Mouse (Mus musculus) embryonic facial prominence, embryonic 11.5 days (tissue): ENCODE data around the gene Dll3. TPM values are rescaled to one million over a fixed set of nuclear protein-coding genes. Genes with fewer than 3 reads are reported as not detected.

Experiments
- ATAC-seq: fragments of 200-750 bp; cut with Nextera tagmentation; replicated peaks from 2 replicates; pipeline ENCODE4 v1.8.0; 2017; ENCODE audit warnings: low read depth; ENCODE audit not compliant: insufficient number of reproducible peaks, low FRiP score, low TSS enrichment
- DNase-seq: peaks from one replicate; pipeline ENCODE4 v3.0.0-alpha.2; 2015; ENCODE audit warnings: low spot score
- H3K27ac ChIP-seq: fragments of 300-500 bp; sonication (generic); replicated peaks from 2 replicates; pipeline ENCODE4 v1.5.1; 2014; ENCODE audit warnings: mild to moderate bottlenecking, low read depth, low read length, control low read depth
- H3K27me3 ChIP-seq: fragments of 300-500 bp; sonication (generic); 2 replicates; pipeline ENCODE4 v1.6.1; 2014; ENCODE audit warnings: mild to moderate bottlenecking, low read length, moderate library complexity, mixed read lengths; ENCODE audit not compliant: control insufficient read depth, insufficient read depth
- H3K36me3 ChIP-seq: fragments of 300-500 bp; sonication (generic); replicated peaks from 2 replicates; pipeline ENCODE4 v1.6.1; 2014; ENCODE audit warnings: low read depth, mild to moderate bottlenecking, low read length, moderate library complexity, mixed read lengths; ENCODE audit not compliant: control insufficient read depth, insufficient read depth
- H3K4me1 ChIP-seq: fragments of 300-500 bp; sonication (generic); 2 replicates; pipeline ENCODE4 v1.6.1; 2014; ENCODE audit warnings: low read length, mixed read lengths; ENCODE audit not compliant: control insufficient read depth, insufficient read depth
- H3K4me2 ChIP-seq: fragments of 300-500 bp; sonication (generic); 2 replicates; pipeline ENCODE4 v1.6.1; 2014; ENCODE audit warnings: low read depth, mild to moderate bottlenecking, control low read depth, low read length, moderate library complexity
- H3K4me3 ChIP-seq: fragments of 300-500 bp; sonication (generic); 2 replicates; pipeline ENCODE4 v1.5.1; 2014; ENCODE audit warnings: low read depth, low read length, control low read depth
- H3K9ac ChIP-seq: fragments of 300-500 bp; sonication (generic); replicated peaks from 2 replicates; pipeline ENCODE4 v1.6.1; 2014; ENCODE audit warnings: mild to moderate bottlenecking, control low read depth, low read length
- H3K9me3 ChIP-seq: fragments of 300-500 bp; sonication (generic); replicated peaks from 2 replicates; pipeline ENCODE4 v1.6.1; 2016; ENCODE audit warnings: mild to moderate bottlenecking, low read length, inconsistent platforms, mixed read lengths; ENCODE audit not compliant: control insufficient read depth
- WGBS: fragments of 180-500 bp; shearing (Covaris S2); extraction: QIAGEN DNeasy Blood & Tissue Kit; methylation state at CpG from one replicate; pipeline ENCODE4 v1.1.7; 2014; 5-methylcytosine and 5-hydroxymethylcytosine counted together
- polyA plus RNA-seq: library from polyadenylated mRNA; unstranded; fragments of >200 nt; fragmentation: Nextera tagmentation; extraction: Ambion mirVana; gene quantifications from 2 replicates; pipeline ENCODE4 v1.2.1, GENCODE M21; 2014

Dll3 gene
- polyA plus RNA-seq, 1 experiment from 2014 or later: 9.9 TPM

DNA sequence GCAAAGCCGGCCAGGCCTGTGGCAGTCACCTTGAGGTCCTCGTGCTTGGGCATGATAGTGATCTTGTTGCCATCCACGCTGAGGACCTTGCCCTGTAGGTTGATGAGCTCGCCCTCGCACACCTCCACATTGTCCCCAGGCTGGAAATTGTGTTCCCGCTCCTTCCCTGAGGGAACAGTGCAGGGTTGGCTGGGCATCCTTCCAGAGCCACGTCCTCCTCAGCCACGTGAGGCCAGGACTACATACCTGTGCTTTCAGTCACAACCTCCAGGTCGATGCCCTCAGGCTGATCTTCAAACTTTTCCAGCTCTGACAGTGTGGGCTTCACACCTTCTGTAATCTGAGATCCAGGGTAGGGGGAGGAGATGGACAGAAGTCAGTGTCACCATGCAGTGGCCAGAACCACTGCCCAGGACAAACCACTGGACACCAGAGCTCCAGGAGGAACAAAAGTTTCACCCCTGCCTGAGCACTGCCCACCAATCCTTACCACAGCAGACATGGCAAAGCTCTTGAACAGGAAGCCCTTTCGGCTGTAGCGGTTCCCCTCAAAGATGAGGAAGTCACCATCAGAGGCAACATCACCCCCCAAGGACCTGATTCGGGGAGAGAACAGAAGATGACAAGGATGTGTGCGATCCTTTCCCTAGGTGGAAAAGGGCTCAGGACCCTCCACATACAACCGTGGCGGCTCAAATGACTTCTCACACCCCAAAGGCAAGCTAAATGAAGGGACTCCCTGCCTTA, 20.1 kb upstream of the Dll3 start:
- 94% methylated on average over 15 of the region's 15 CpGs for WGBS
- Histone ChIP-seq H3K27ac (no peak overlapping the region), H3K9ac (no peak overlapping the region), H3K9me3 (no peaks in the 10 kb centered on the region), H3K36me3 (peaks cover 45% of the 10 kb centered on the region), H3K4me1 (no peaks in the 10 kb centered on the region), H3K4me3 (no peak overlapping the region), H3K27me3 (no peaks in the 10 kb centered on the region), H3K4me2 (no peak overlapping the region)
- ATAC-seq: no peak
- no peak for DNase-seq

DNA sequence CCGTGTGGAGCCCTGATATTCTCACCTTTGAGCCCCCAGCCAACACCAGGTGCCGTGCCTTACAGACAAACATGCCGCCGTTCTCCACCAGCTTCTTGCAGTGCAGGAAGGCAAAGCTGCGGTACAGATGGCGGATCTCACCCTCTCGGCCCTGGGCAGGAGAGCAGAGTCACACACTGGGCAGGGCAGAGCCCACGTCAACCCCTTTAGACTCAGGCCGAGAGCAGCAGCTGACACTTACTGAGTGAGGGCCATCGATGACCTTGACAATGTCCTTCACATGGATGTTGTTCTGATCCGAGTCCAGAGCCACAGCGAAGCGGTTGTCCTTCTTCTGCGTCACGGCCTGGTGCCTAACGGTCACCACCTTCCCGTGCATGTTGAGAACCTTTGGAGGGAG, 16.7 kb upstream of the Dll3 start:
- Histone ChIP-seq H3K27me3 (no peaks in the 10 kb centered on the region), H3K27ac (no peak overlapping the region), H3K9ac (no peak overlapping the region), H3K9me3 (no peaks in the 10 kb centered on the region), H3K4me3 (no peak overlapping the region), H3K36me3 (peaks cover 51% of the 10 kb centered on the region), H3K4me2 (no peak overlapping the region), H3K4me1 (no peaks in the 10 kb centered on the region)
- 95% methylated on average over 17 of the region's 17 CpGs for WGBS
- DNase-seq (no peak), ATAC-seq (no peak)

DNA sequence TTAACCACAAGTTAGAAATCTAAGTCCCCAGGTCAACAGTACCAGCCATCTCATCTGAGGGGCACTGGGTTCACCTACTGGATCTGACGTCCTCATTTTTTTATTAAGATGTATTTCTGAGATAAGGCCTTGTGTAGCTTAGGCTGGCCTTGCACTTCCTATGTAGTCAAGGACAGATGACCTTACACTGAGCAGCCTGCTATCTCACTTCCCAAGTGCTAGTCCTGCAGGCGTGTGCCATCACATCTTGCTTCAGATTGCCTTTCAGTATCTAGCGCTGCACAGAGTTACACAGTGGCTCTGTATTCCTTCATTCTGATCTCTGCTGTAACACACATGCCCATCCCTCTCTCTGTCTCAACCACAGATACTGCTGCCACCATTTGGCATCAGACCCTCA, 16.0 kb upstream of the Dll3 start:
- Histone ChIP-seq H3K4me1 (no peaks in the 10 kb centered on the region), H3K4me2 (no peak overlapping the region), H3K4me3 (no peak overlapping the region), H3K9ac (no peak overlapping the region), H3K9me3 (no peaks in the 10 kb centered on the region), H3K36me3 (peaks cover 44% of the 10 kb centered on the region), H3K27ac (no peak overlapping the region), H3K27me3 (no peaks in the 10 kb centered on the region)
- no peak for ATAC-seq
- DNase-seq: no peak
- WGBS: 86% methylated on average over 3 of the region's 3 CpGs

DNA sequence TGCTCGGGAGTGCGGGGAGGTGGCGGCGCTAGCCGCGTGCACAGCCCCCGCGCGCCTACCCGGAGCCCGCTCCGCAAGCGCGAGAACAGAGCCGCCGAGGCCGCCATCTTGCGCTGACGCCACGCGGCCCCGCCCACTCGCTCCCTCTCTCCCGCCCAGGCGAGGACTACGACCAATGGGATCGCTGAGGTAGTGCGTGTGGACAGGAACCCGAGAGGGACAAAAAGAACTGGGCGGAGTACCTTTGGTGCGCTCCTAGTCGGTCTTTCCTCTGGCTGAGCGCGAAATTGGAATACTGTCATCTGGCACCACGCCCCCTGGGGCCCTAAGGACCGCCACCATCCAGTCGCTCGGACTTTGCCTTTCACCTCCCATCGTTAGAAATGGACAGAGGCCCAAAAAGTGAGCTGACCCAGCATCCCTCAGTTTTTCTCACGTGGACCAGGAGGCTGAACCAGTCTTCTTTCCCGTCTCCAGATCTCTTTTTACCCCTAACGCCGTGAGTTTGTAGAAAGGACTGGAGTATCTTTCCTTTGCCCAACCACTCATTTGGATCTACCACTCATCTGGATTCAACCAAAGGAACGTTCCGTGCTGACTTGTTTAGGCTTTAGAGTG, 10.0 kb upstream of the Dll3 start, which contains the start of gene Timm50:
Gene Timm50 (minus strand): TSS at position 147 of the 618 bp plus-strand sequence.
- Histone ChIP-seq H3K4me1 (peaks cover 4% of the 10 kb centered on the region; the same call in 1 of the 2 replicates), H3K9me3 (no peaks in the 10 kb centered on the region), H3K4me3 (peak within 1 kb of the TSS; percentile 84), H3K9ac (peak within 1 kb of the TSS; percentile 90), H3K27ac (no peak within 1 kb of the TSS), H3K4me2 (peak within 1 kb of the TSS; percentile 70), H3K36me3 (peaks cover 16% of the 10 kb centered on the region), H3K27me3 (no peaks in the 10 kb centered on the region)
- 2% methylated on average over 41 of the region's 45 CpGs for WGBS
- ATAC-seq (peak; percentile 95), DNase-seq (peak; percentile 98)

DNA sequence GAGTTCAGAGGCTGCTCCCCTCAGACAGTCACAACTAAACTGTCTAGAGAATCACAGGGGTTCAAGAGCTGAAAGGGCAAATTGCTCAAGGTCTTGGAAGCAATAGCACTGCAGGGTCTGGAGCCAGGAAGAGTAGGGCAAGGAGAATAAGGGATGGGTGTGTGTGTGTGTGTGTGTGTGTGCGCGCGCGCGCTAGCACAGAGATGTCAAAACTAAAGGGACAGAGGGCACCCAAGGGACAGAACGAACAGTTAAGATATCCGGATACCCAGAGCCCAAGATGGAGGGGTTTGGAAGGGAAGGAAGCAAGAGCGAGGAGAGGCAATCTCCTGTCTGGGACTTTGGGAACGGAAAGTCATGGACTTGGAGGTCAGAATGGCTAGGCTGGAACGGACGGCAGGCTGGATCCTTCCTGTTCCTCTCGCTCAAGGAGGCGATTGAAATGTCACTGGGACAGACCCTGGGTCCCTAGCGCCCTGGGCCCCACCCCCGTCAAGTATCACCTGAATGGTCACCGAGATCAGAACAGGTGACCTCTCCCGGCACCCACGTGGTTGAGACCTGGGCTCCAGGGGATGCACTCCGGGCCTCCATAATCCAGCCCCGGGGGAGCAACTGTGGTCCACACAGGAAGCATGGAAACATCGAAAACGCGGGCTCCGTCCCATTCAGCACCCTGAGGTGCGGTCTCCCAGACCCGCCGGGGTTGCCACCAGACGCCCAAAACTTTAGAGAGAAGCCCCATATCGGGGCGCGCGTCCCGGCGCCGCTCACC, 9.3 kb upstream of the Dll3 start:
- peaks cover 10% of the 10 kb centered on the region for H3K36me3 ChIP-seq
- WGBS: 7% methylated on average over 34 of the region's 35 CpGs
- peak; percentile 28 for DNase-seq

DNA sequence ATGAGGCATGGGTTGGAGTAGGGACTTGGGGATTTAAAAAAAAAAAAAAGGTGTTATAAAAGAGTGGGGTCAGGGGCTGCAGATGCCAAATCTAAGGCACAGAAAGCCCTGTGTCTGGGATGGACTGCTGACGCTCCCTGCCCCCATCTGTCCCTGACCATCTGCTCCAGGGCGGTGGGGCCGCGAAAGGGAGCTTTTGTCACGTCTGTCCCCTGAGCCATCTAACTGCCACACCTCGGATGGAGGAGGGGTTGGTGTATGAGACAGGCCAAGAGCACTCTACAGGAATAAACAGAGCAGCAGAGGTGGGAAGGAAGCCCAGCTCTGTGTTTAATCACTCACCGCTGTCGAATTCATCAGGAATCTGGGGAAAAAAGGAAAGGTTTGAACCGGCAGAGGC, 7.7 kb upstream of the Dll3 start:
- no peak for DNase-seq
- H3K4me2 ChIP-seq: no peak overlapping the region
- peaks cover 4% of the 10 kb centered on the region; the same call in 1 of the 2 replicates for H3K4me1 ChIP-seq

More for the DNA sequence above, 9.3 kb upstream of the Dll3 start:
- Histone ChIP-seq H3K27me3 (no peaks in the 10 kb centered on the region), H3K4me2 (peak overlapping the region; percentile 70), H3K27ac (no peak overlapping the region), H3K4me3 (peak overlapping the region; percentile 84), H3K4me1 (peaks cover 4% of the 10 kb centered on the region; the same call in 1 of the 2 replicates), H3K9me3 (no peaks in the 10 kb centered on the region), H3K9ac (peak overlapping the region; percentile 90)
- ATAC-seq: peak; percentile 2; the same call in 1 of the 2 replicates

DNA sequence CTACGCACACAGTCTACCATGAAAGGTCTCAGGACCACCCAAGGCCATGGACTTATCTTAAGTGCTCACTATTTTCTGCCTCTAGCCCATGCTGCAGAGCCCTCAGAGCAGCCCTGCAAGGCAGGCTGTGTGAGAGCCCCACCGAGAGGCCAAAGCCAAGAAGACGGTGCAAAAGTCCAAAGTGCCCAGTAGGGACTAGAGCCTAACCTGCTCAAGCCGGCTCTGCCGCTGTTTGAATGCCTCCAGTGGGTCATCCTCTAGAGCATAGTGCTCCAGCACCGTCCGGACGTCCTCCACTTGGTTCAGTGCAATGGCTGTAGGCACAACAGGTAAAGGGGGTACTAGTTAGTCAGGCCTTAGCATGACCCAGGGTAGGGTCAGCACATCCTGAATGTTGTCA, 4.2 kb upstream of the Dll3 start:
- Histone ChIP-seq H3K4me1 (peaks cover 9% of the 10 kb centered on the region), H3K4me2 (no peak overlapping the region), H3K27me3 (peaks cover 12% of the 10 kb centered on the region), H3K4me3 (no peak overlapping the region), H3K9me3 (no peaks in the 10 kb centered on the region), H3K9ac (no peak overlapping the region), H3K27ac (no peak overlapping the region), H3K36me3 (peaks cover 9% of the 10 kb centered on the region)
- 92% methylated on average over 8 of the region's 8 CpGs for WGBS
- ATAC-seq (no peak), DNase-seq (no peak)

More for the DNA sequence above, 7.7 kb upstream of the Dll3 start:
- Histone ChIP-seq H3K36me3 (peaks cover 9% of the 10 kb centered on the region), H3K27me3 (no peaks in the 10 kb centered on the region), H3K4me3 (no peak overlapping the region), H3K9ac (no peak overlapping the region), H3K27ac (no peak overlapping the region), H3K9me3 (no peaks in the 10 kb centered on the region)
- no peak for ATAC-seq
- 56% methylated on average over 9 of the region's 9 CpGs for WGBS
